Mouse (Mus musculus) cerebellum, postnatal 14 days (tissue): ENCODE measurements at regions not wholly inside any gene's neighbourhood (a gene's known extent, or its start where the extent isn't known, plus 50 kb on each side); places are given as distances from the start of the nearest gene placed in this dataset.
"Not testable (repeated sequence)": the region's sequence is repeated elsewhere in the genome, so short reads cannot be mapped to it uniquely, and the experiment has no call there.

Source experiments
- DNase-seq, 2 experiments: peaks; one replicate each; pipeline ENCODE4 v3.0.0; 2021; ENCODE audit warnings: mixed read lengths in 2 of 2

DNA sequence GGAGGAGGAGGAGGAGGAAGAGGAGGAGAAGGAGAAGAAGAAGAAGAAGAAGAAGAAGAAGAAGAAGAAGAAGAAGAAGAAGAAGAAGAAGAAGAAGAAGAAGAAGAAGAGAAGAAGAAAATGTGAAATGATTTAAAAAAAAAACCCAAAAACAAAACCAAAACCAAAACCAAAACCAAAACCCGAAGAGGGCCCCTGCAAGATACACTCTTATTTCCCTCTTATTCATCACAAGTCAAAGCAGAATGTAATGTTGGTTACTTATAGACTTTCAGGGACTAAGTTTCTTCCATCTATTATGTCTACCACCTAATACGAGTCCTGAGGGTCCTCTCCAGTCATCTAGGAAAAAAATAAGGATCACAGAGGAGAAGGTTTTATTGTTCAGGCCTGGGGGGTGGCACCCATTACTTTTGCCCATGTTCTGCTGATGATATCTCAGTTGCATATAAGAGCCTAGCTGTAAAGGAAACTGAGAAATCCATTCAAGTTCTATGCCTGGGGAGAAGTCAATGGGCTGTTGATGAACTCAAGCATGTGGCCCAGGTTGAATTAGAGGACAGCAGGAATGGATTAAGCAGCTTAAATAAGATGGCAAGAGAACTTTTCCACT lies 118.0 kb downstream of the Gm5426 start:
- DNase-seq, result no peak

GRCm38 (mm10) chr10:96257935-96258334 lies 121.5 kb downstream of the Gm5426 start:
- peak in 1 of 2 experiments; percentile 6 for DNase-seq

GRCm38 (mm10) chr10:96259242-96259641 lies 122.8 kb downstream of the Gm5426 start:
- no peak for DNase-seq

- DNase-seq, result no peak
Measured at GRCm38 (mm10) chr10:96259648-96260047, 123.2 kb downstream of the Gm5426 start.

GRCm38 (mm10) chr10:96263544-96263943 lies 127.1 kb downstream of the Gm5426 start:
- no peak for DNase-seq

GRCm38 (mm10) chr10:96264433-96264832 lies 128.0 kb downstream of the Gm5426 start:
- no peak for DNase-seq

DNA sequence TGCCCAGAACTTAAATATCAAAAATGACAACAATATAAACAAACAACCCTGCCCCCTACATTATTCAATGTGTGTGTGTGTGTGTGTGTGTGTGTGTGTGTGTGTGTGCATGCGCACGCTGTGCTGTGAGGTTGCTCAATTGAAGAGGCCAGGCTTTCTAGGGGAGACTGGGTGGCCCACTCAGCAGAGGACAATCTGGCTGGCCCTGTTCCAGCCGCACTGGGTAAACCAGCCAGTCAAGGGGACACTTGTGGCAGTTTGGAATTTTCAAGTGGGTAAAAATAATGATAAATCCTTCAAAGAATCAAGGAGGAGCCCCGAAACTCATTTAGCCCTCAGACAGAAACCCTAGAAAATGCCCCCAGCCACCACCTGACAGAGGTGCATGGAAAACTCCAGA lies 128.5 kb downstream of the Gm5426 start:
- peak; percentile 44 for DNase-seq

DNA sequence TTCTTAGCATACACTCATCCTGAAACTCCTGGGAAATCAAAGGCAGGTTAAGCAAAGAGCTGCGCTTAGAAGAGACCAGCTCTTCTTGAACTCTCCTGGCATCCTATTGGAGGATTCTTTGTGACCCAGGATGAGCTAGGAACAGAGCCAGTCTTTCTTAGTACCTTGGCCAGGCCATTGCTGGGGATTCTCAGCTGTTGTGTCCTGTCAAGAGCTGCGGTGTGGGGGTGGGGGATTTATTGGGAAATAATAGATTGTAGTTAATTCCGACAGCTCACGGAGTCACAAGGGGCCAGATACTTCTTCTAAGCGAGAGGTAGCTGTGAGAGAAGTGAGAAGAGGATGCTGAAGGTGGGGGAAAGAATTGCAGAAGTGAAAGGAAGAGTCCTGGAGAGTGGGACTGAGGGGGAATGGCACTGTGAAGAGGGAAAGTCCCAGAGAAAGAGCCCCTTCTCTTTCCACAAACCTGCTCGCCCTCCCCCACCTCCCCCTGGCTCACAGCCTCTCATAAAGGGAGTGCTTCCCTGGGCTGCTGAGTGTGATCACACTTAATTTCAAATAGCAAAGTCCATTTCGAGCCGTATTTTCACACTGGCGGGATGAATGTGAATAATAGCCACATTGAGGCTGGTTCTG lies 129.8 kb downstream of the Gm5426 start:
- peak; percentile 10 to 27 for DNase-seq

DNA sequence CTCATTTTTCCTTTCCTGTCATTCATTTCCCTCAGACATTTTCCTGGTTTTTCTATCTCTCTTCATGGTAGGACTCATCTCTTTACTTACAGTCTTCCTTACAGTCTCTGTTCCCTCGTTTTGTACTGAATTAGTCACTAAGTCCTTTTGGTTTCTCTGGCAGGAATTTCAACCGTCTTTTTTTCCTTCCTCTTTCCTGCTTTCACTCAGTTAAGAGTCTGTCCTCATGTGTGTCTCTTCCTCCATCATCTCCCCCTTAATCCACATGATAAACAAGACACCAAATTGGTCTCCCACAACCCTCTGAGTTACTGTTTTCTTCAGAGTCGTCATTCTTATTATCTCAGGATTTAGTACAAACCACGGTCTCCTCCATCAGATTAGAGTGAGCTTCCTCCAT lies 131.2 kb downstream of the Gm5426 start:
- DNase-seq, result no peak

DNA sequence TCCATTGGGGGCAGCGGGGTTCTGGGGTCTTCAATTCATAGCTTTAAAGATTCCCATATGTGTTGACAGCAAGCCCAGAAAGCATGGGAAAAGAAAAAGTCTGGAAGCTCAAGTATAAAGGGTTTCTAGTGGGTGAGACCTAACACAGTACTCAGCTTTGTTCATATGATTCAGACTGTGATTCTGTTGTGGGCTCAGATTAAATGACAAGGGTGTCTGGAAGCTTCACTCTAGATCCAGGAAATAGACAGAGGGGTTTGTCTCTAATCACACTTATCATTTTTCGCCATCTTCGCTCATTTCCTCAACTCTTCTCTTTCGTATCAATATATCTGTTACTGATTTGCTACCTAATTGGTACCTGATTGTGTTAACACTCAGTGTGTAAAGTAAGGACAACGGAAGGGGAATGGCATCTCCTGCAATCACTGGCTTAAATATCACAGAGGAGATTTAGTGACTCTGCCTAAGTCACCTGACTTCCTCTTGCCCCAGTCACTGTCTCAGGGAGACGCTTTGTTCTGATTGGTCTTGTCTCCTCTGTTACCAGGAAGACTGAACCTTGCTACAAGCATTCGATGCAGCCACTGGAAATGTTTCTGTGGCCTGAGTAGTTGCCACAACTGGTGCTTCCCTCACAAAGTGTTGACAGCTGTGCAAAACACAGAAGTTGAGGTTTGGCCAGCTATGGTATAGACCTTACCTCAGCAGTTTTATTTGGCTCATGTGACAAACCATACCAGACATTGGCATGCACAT lies 137.4 kb downstream of the Gm5426 start:
- no peak for DNase-seq

- DNase-seq, result no peak
Measured at GRCm38 (mm10) chr10:96280149-96280548, 143.7 kb downstream of the Gm5426 start.

DNA sequence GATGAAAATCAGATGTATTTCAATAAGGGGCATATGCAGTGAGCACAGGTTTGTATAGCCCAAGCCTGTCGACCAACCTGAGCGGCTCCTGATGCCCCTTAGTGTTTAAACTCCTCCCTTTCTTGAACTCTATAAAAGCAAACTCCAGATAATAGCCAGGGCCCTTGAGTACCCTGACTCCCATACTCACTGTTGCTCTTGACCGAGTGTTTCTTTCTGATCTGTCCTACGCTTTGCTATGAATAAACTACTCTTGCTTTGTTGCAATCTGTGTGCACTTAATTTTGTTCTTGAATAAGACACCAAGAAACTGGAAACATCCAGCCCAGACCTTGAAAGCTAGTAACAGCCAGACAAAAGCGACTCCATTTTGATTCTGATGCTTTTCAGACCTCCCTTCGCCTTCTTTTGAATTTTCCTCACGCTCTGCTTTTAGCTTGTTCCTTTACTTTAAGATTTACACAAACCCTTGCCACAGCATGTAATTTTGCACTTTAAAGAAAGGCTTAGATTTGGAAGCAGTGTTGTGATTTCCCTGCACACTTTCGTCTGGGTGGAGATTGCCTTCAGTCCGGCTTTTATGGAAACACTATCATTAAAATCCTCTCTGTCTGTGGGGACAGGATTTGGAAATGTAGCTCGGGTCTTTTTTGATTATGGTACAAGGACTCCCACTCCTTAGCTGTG lies 149.1 kb downstream of the Gm5426 start:
- no peak for DNase-seq

- no peak for DNase-seq
Measured at GRCm38 (mm10) chr10:96286094-96286485, 149.7 kb downstream of the Gm5426 start.

- not testable (repeated sequence) for DNase-seq
Measured at GRCm38 (mm10) chr10:96289005-96289404, 152.6 kb downstream of the Gm5426 start.

DNA sequence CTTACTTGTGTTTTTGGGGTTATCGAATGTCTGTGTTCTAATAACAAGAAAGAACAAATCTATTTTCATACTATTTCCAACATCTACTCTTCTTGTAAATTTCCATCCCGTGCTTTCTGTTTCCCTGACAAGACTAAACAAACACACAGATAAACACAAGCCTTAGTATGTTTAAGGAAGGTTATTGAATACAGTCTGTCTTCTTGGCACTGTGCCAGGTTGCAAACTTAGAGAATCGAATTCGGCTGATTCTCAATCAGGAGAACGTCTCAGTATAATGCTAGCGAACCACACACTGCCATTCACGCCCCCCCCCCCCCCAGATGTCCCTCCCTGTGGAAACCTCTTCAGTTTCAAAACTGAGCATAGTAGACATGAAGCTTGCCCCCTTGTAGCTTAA lies 157.2 kb downstream of the Gm5426 start:
- peak; percentile 24 to 29 for DNase-seq

DNA sequence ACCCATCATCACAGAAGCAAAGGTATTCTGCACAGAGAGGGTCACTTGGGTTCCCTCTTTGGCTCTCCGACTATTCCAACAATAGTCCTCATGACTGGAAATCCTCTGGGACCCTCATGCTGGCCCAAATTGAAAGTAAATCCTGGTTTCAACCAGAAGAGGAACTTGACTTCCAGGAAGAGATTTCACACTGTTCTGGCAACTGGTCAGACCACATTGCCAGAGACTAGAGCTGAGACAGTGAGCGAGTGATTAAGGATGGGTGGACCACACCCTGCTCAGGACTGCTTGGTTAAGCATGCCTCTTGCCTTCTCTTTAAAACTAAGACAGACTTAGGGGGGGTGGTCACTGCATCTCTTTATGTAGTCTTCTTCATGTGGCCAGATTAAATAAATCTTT lies 158.3 kb downstream of the Gm5426 start:
- no peak for DNase-seq

- peak in 1 of 2 experiments; percentile 31 for DNase-seq
Measured at GRCm38 (mm10) chr10:96297658-96298057, 161.3 kb downstream of the Gm5426 start.

- DNase-seq, result no peak
Measured at GRCm38 (mm10) chr10:96298566-96298965, 162.2 kb downstream of the Gm5426 start.

GRCm38 (mm10) chr10:96305701-96306100 lies 169.3 kb downstream of the Gm5426 start:
- DNase-seq, result no peak

GRCm38 (mm10) chr10:96308713-96309445 lies 172.5 kb downstream of the Gm5426 start:
- peak; percentile 48 to 54 for DNase-seq

DNA sequence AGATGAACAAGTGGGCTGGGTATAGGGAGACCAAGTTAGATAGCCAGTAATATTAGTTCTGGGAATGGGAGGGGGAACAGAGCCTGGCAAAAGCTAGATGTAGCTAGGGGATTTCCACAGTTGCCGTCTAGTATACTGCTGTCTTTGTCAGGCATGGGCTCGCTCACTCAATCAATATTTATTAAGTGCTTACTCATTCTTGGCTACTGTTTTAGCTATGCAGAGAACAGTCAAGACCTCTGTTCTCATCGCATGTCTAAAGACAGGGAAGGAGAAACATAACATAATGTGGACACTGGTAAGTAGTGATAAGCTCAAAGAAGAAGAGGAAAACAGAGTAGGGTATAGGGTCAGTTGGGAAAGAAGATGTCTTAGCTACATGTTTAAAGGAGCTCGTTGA lies 173.4 kb downstream of the Gm5426 start:
- DNase-seq, result no peak

- no peak for DNase-seq
Measured at GRCm38 (mm10) chr10:96325297-96325696, 188.9 kb downstream of the Gm5426 start.
